Mouse (Mus musculus) cerebellum, adult 2 months (tissue): ENCODE measurements around the gene Sfta2. TPM values are rescaled to one million over a fixed set of nuclear protein-coding genes. Genes with fewer than 3 reads are reported as not detected.
A peak's percentile ranks its signal among the peaks of the same experiment; 100 is the strongest.

Source experiments
- DNase-seq, 2 experiments: peaks; one replicate each; pipeline ENCODE4 v3.0.0; 2021
- H3K27ac ChIP-seq: fragments of 200-500 bp; 2 replicates; pipeline ENCODE4 v1.5.1; 2012; ENCODE audit warnings: low read length, control low read depth, inconsistent platforms; ENCODE audit not compliant: insufficient read depth
- H3K27me3 ChIP-seq: fragments of 200-500 bp; 2 replicates; pipeline ENCODE4 v1.6.1; 2012; ENCODE audit warnings: inconsistent platforms, mild to moderate bottlenecking, low read length, moderate library complexity; ENCODE audit not compliant: control insufficient read depth, insufficient read depth
- H3K4me1 ChIP-seq: fragments of 200-500 bp; 2 replicates; pipeline ENCODE4 v1.6.1; 2011; ENCODE audit warnings: low read length; ENCODE audit not compliant: control insufficient read depth, insufficient read depth
- H3K4me3 ChIP-seq: fragments of 200-500 bp; replicated peaks from 2 replicates; pipeline ENCODE3; 2011; ENCODE audit warnings: mild to moderate bottlenecking, low read depth, low read length, control low read depth; ENCODE audit not compliant: insufficient read depth
- CTCF ChIP-seq: fragments of 200-500 bp; IDR thresholded peaks from 2 replicates; pipeline ENCODE4 v1.5.1; 2011; ENCODE audit warnings: low read depth, mild to moderate bottlenecking, control low read depth, low read length, moderate library complexity, borderline replicate concordance; ENCODE audit not compliant: insufficient read depth
- POLR2A ChIP-seq: fragments of 200-500 bp; IDR thresholded peaks from 2 replicates; pipeline ENCODE4 v1.6.1; 2011; ENCODE audit warnings: low read length, control low read depth, borderline replicate concordance; ENCODE audit not compliant: insufficient read depth
- WGBS: fragments of 180-500 bp; shearing (Covaris S2); methylation state at CpG from one replicate; pipeline ENCODE4 v1.1.7; 2018; 5-methylcytosine and 5-hydroxymethylcytosine counted together
- polyA plus RNA-seq: library from polyadenylated mRNA; depleted of rRNA; stranded (reverse); fragments of >200 nt; gene quantifications from 2 replicates; pipeline ENCODE4 v1.2.3, GENCODE M21; 2012

Sfta2 gene
- polyA plus RNA-seq, 1 experiment = not detected

- Histone ChIP-seq H3K4me3 (no peak within 1 kb of the TSS), H3K4me1 (no peaks in the 10 kb centered on the region), H3K27ac (no peak within 1 kb of the TSS), H3K27me3 (no peaks in the 10 kb centered on the region)
- no peak for DNase-seq
- 63% methylated on average over 3 of the region's 3 CpGs for WGBS
- no peak for TF ChIP-seq CTCF
- TF ChIP-seq POLR2A = no peak
These were observed 34.2 kb upstream of the Sfta2 start, which contains the start of gene 2300002M23Rik for GRCm38 (mm10) chr17:35567150-35567549. Gene 2300002M23Rik (plus strand): TSS chr17:35567450.

GRCm38 (mm10) chr17:35567767-35568166 is 33.6 kb upstream of the Sfta2 start:
- Histone ChIP-seq H3K27me3 (no peaks in the 10 kb centered on the region), H3K4me3 (no peak overlapping the region), H3K4me1 (no peaks in the 10 kb centered on the region), H3K27ac (no peak overlapping the region)
- no peak for TF ChIP-seq CTCF
- no peak for TF ChIP-seq POLR2A
- 26% methylated on average over 9 of the region's 9 CpGs for WGBS
- no peak for DNase-seq

- Histone ChIP-seq H3K27me3 (no peaks in the 10 kb centered on the region), H3K27ac (no peak overlapping the region), H3K4me1 (no peaks in the 10 kb centered on the region), H3K4me3 (no peak overlapping the region)
- no peak for DNase-seq
- 8% methylated on average over 28 of the region's 28 CpGs for WGBS
- TF ChIP-seq CTCF (no peak), POLR2A (no peak)
These were observed 32.0 kb upstream of the Sfta2 start for GRCm38 (mm10) chr17:35569091-35569944.

GRCm38 (mm10) chr17:35570836-35571235 is 30.5 kb upstream of the Sfta2 start:
- TF ChIP-seq CTCF = no peak
- TF ChIP-seq POLR2A = no peak
- no peak for DNase-seq
- Histone ChIP-seq H3K4me1 (no peaks in the 10 kb centered on the region), H3K4me3 (no peak overlapping the region), H3K27ac (no peak overlapping the region), H3K27me3 (no peaks in the 10 kb centered on the region)
- 66% methylated on average over 14 of the region's 14 CpGs for WGBS

GRCm38 (mm10) chr17:35571477-35571876 is 29.9 kb upstream of the Sfta2 start:
- H3K27ac ChIP-seq = no peak overlapping the region
- no peaks in the 10 kb centered on the region for H3K4me1 ChIP-seq
- TF ChIP-seq CTCF (no peak), POLR2A (no peak)
- WGBS = 97% methylated on average over 7 of the region's 7 CpGs
- no peaks in the 10 kb centered on the region for H3K27me3 ChIP-seq
- no peak for DNase-seq
- no peak overlapping the region for H3K4me3 ChIP-seq

- Histone ChIP-seq H3K4me1 (no peaks in the 10 kb centered on the region), H3K27ac (no peak overlapping the region), H3K27me3 (no peaks in the 10 kb centered on the region), H3K4me3 (no peak overlapping the region)
- 20% methylated on average over 6 of the region's 6 CpGs for WGBS
- no peak for TF ChIP-seq POLR2A
- peak; percentile 96 for TF ChIP-seq CTCF
- DNase-seq = peak; percentile 57 to 69
These were observed 23.1 kb upstream of the Sfta2 start for GRCm38 (mm10) chr17:35578211-35578610.

GRCm38 (mm10) chr17:35582900-35583299 is 18.4 kb upstream of the Sfta2 start:
- no peak for DNase-seq
- Histone ChIP-seq H3K27ac (no peak overlapping the region), H3K4me3 (no peak overlapping the region), H3K27me3 (no peaks in the 10 kb centered on the region), H3K4me1 (peaks cover 3% of the 10 kb centered on the region; the same call in 1 of the 2 replicates)
- TF ChIP-seq POLR2A (no peak), CTCF (peak; percentile 9; the same call in 1 of the 2 replicates)
- 93% methylated on average over 1 of the region's 1 CpGs for WGBS
